Comparison of ENCODE assay signal across 10 mouse cellular contexts in genomic region chr3:9480936-9481335, GRCm38 (mm10).
"Had no signal": no experiment of that assay in that cellular context is flagged by ENCODE, and none has a peak within 500 bp of the region (broad histone marks: within the 10 kb centered on the region; RNA-seq: fewer than 3 reads in every experiment).

No protein-coding gene starts in this region.

- H3K4me2 ChIP-seq: liver, embryonic 11.5 days; liver, embryonic 15.5 days; midbrain, embryonic 15.5 days; neural tube, embryonic 12.5 days had no signal

- H3K4me3 ChIP-seq: left cerebral cortex, adult 2 months; limb, embryonic 10.5 days; liver, embryonic 15.5 days; midbrain, embryonic 15.5 days; neural tube, embryonic 12.5 days had no signal

- H3K4me1 ChIP-seq: limb, embryonic 10.5 days; liver, embryonic 15.5 days; midbrain, embryonic 15.5 days; neural tube, embryonic 12.5 days had no signal

- H3K27ac ChIP-seq: left cerebral cortex, adult 2 months; limb, embryonic 10.5 days; liver, embryonic 15.5 days; macrophage; midbrain, embryonic 15.5 days; neural tube, embryonic 12.5 days had no signal

- DNase-seq: lung, adult 2 months; thymus, adult 18-20 months; thymus, postnatal 14 days had no signal

- H3K27me3 ChIP-seq: liver, embryonic 15.5 days; midbrain, embryonic 15.5 days; neural tube, embryonic 12.5 days had no signal

- H3K9ac ChIP-seq: liver, embryonic 15.5 days; midbrain, embryonic 15.5 days; neural tube, embryonic 12.5 days had no signal

- H3K9me3 ChIP-seq: limb, embryonic 10.5 days; liver, embryonic 15.5 days; midbrain, embryonic 15.5 days; neural tube, embryonic 12.5 days had no signal

- H3K36me3 ChIP-seq: limb, embryonic 10.5 days; liver, embryonic 15.5 days; midbrain, embryonic 15.5 days; neural tube, embryonic 12.5 days had no signal

- ATAC-seq: midbrain, embryonic 15.5 days had no signal
